Mouse (Mus musculus): ENCODE measurements at regions not wholly inside any gene's neighbourhood (a gene's known extent, or its start where the extent isn't known, plus 50 kb on each side); places are given as distances from the start of the nearest gene placed in this dataset.

- TF ChIP-seq FLI1 (IDR thresholded peaks at IDR 0.05; ENCODE audit: low read length) (no peak), GATA1 (IDR thresholded peaks at IDR 0.05; ENCODE audit: borderline replicate concordance, low read length) (no peak)
These were observed 182.1 kb upstream of the Foxn2 start for GRCm38 (mm10) chr17:88258361-88258796.

Data from megakaryocyte, embryonic 14.5 days (primary cell).